Mouse (Mus musculus) testis, postnatal 10 days (tissue): ENCODE results near the gene Cbx4.
"Not testable (repeated sequence)": the region's sequence is repeated elsewhere in the genome, so short reads cannot be mapped to it uniquely, and the experiment has no call there.

ENCODE experiments used
- DNase-seq: peaks from one replicate; pipeline ENCODE4 v3.0.0; 2021; ENCODE audit warnings: low spot score

Gene Cbx4

GRCm38 (mm10) chr11:119109415-119110071, 23.5 kb upstream of the Cbx4 start:
- no peak for DNase-seq

- DNase-seq: no peak
Measured at GRCm38 (mm10) chr11:119108573-119109263, 22.7 kb upstream of the Cbx4 start.

GRCm38 (mm10) chr11:119106289-119106688, 20.3 kb upstream of the Cbx4 start:
- no peak for DNase-seq

GRCm38 (mm10) chr11:119105748-119106147, 19.7 kb upstream of the Cbx4 start:
- DNase-seq: no peak

- no peak for DNase-seq
Measured at GRCm38 (mm10) chr11:119105071-119105609, 19.1 kb upstream of the Cbx4 start.

GRCm38 (mm10) chr11:119103991-119104390, 18.0 kb upstream of the Cbx4 start:
- no peak for DNase-seq

GRCm38 (mm10) chr11:119100355-119100754, 14.3 kb upstream of the Cbx4 start:
- DNase-seq: not testable (repeated sequence)

GRCm38 (mm10) chr11:119098202-119098601, 12.2 kb upstream of the Cbx4 start:
- no peak for DNase-seq

- no peak for DNase-seq
Measured at GRCm38 (mm10) chr11:119095441-119095840, 9.4 kb upstream of the Cbx4 start.

GRCm38 (mm10) chr11:119093322-119093721, 7.3 kb upstream of the Cbx4 start:
- DNase-seq: no peak

- no peak for DNase-seq
Measured at GRCm38 (mm10) chr11:119092286-119092685, 6.3 kb upstream of the Cbx4 start.

GRCm38 (mm10) chr11:119091598-119091991, 5.6 kb upstream of the Cbx4 start:
- peak; percentile 77 for DNase-seq

- peak; percentile 86 for DNase-seq
Measured at GRCm38 (mm10) chr11:119090961-119091597, 5.1 kb upstream of the Cbx4 start.

GRCm38 (mm10) chr11:119090076-119090960, 4.3 kb upstream of the Cbx4 start:
- peak; percentile 59 for DNase-seq

GRCm38 (mm10) chr11:119089235-119090075, 3.4 kb upstream of the Cbx4 start:
- DNase-seq: no peak

- peak; percentile 71 for DNase-seq
Measured at GRCm38 (mm10) chr11:119088391-119089234, 2.6 kb upstream of the Cbx4 start.

- DNase-seq: peak; percentile 72
Measured at GRCm38 (mm10) chr11:119087301-119088082, 1.5 kb upstream of the Cbx4 start.

GRCm38 (mm10) chr11:119085279-119086062, 550 bp downstream of the Cbx4 start:
- DNase-seq: peak; percentile 78
